Mouse (Mus musculus) small intestine, adult 2 months (tissue): ENCODE results near the gene Zfp691. TPM values are rescaled to one million over a fixed set of nuclear protein-coding genes. Genes with fewer than 3 reads are reported as not detected.

Experiments used
- H3K27ac ChIP-seq: fragments of 200-500 bp; 2 replicates; pipeline ENCODE4 v1.5.1; 2012; ENCODE audit warnings: low read depth, low read length, control low read depth, inconsistent platforms; ENCODE audit not compliant: insufficient read depth
- H3K27me3 ChIP-seq: fragments of 200-500 bp; 2 replicates; pipeline ENCODE4 v1.6.1; 2012; ENCODE audit warnings: mild to moderate bottlenecking, moderate library complexity, low read length, inconsistent platforms; ENCODE audit not compliant: control insufficient read depth, insufficient read depth
- H3K36me3 ChIP-seq: fragments of 200-500 bp; 2 replicates; pipeline ENCODE4 v1.6.1; 2012; ENCODE audit warnings: mild to moderate bottlenecking, low read length, control low read depth, inconsistent platforms; ENCODE audit not compliant: control insufficient read depth, insufficient read depth
- H3K4me1 ChIP-seq: fragments of 200-500 bp; 2 replicates; pipeline ENCODE4 v1.6.1; 2012; ENCODE audit warnings: low read length, inconsistent platforms, mixed read lengths; ENCODE audit not compliant: control insufficient read depth, insufficient read depth, insufficient read length
- H3K4me3 ChIP-seq: fragments of 200-500 bp; 2 replicates; pipeline ENCODE4 v1.5.1; 2012; ENCODE audit warnings: low read depth, mild to moderate bottlenecking, control low read depth, inconsistent platforms, low read length, moderate library complexity
- CTCF ChIP-seq: fragments of 200-500 bp; IDR thresholded peaks from 2 replicates; pipeline ENCODE4 v1.5.1; 2012; ENCODE audit warnings: low read depth, mild to moderate bottlenecking, control low read depth, inconsistent platforms, low read length, moderate library complexity, mixed read lengths; ENCODE audit not compliant: insufficient replicate concordance, insufficient read length; ENCODE audit errors: extremely low read depth
- POLR2A ChIP-seq: fragments of 200-500 bp; IDR thresholded peaks from 2 replicates; pipeline ENCODE4 v1.6.1; 2012; ENCODE audit warnings: low read depth, mild to moderate bottlenecking, control low read depth, inconsistent platforms, low read length, moderate library complexity
- WGBS: fragments of 180-500 bp; shearing (Covaris S2); methylation state at CpG from one replicate; pipeline ENCODE4 v1.1.7; 2018; 5-methylcytosine and 5-hydroxymethylcytosine counted together
- polyA plus RNA-seq: library from polyadenylated mRNA; depleted of rRNA; stranded (reverse); fragments of >200 nt; gene quantifications from 2 replicates; pipeline ENCODE4 v1.2.3, GENCODE M21; 2012

Gene Zfp691
- polyA plus RNA-seq, 1 experiment = 6.2 TPM

GRCm38 (mm10) chr4:119185771-119186170 lies 11.8 kb upstream of the Zfp691 start:
- WGBS = 79% methylated on average over 4 of the region's 4 CpGs

GRCm38 (mm10) chr4:119183525-119183924 lies 9.5 kb upstream of the Zfp691 start:
- no peaks in the 10 kb centered on the region for H3K36me3 ChIP-seq
- no peak overlapping the region for H3K27ac ChIP-seq
- no peak overlapping the region for H3K4me3 ChIP-seq
- WGBS = 48% methylated on average over 1 of the region's 1 CpGs
- no peak for TF ChIP-seq CTCF
- TF ChIP-seq POLR2A = no peak
- H3K27me3 ChIP-seq = no peaks in the 10 kb centered on the region; the same call in 1 of the 2 replicates
- H3K4me1 ChIP-seq = no peaks in the 10 kb centered on the region

More at GRCm38 (mm10) chr4:119185771-119186170, 11.8 kb upstream of the Zfp691 start:
- TF ChIP-seq POLR2A (no peak), CTCF (no peak)
- no peaks in the 10 kb centered on the region for H3K36me3 ChIP-seq
- H3K27me3 ChIP-seq = no peaks in the 10 kb centered on the region; the same call in 1 of the 2 replicates
- H3K27ac ChIP-seq = no peak overlapping the region
- no peak overlapping the region for H3K4me3 ChIP-seq
- no peaks in the 10 kb centered on the region for H3K4me1 ChIP-seq

- H3K36me3 ChIP-seq = no peaks in the 10 kb centered on the region
- no peak for TF ChIP-seq POLR2A
- no peak for TF ChIP-seq CTCF
- peak overlapping the region; percentile 36; the same call in 1 of the 2 replicates for H3K27ac ChIP-seq
- H3K4me3 ChIP-seq = no peak overlapping the region
- H3K27me3 ChIP-seq = no peaks in the 10 kb centered on the region
- H3K4me1 ChIP-seq = no peaks in the 10 kb centered on the region
- WGBS = 68% methylated on average over 9 of the region's 9 CpGs
Observed at GRCm38 (mm10) chr4:119181456-119181855, 7.5 kb upstream of the Zfp691 start.

GRCm38 (mm10) chr4:119180133-119180707 lies 6.2 kb upstream of the Zfp691 start:
- WGBS = 30% methylated on average over 4 of the region's 4 CpGs
- no peak overlapping the region for H3K4me3 ChIP-seq
- TF ChIP-seq CTCF = no peak
- no peak for TF ChIP-seq POLR2A
- no peaks in the 10 kb centered on the region for H3K4me1 ChIP-seq
- no peaks in the 10 kb centered on the region for H3K27me3 ChIP-seq
- no peaks in the 10 kb centered on the region for H3K36me3 ChIP-seq
- no peak overlapping the region for H3K27ac ChIP-seq

- H3K27ac ChIP-seq = no peak overlapping the region
- H3K4me1 ChIP-seq = no peaks in the 10 kb centered on the region
- no peaks in the 10 kb centered on the region for H3K36me3 ChIP-seq
- no peak overlapping the region for H3K4me3 ChIP-seq
- WGBS = 76% methylated on average over 18 of the region's 18 CpGs
- TF ChIP-seq CTCF (no peak), POLR2A (no peak)
- no peaks in the 10 kb centered on the region for H3K27me3 ChIP-seq
Observed at GRCm38 (mm10) chr4:119178331-119178730, 4.3 kb upstream of the Zfp691 start.

GRCm38 (mm10) chr4:119177702-119178101 lies 3.7 kb upstream of the Zfp691 start:
- TF ChIP-seq CTCF (no peak), POLR2A (no peak)
- Histone ChIP-seq H3K4me3 (no peak overlapping the region), H3K36me3 (no peaks in the 10 kb centered on the region), H3K27me3 (no peaks in the 10 kb centered on the region), H3K4me1 (no peaks in the 10 kb centered on the region; the same call in 1 of the 2 replicates), H3K27ac (peak overlapping the region; percentile 17; the same call in 1 of the 2 replicates)
- WGBS = 59% methylated on average over 5 of the region's 5 CpGs

- H3K36me3 ChIP-seq = 0 out of 2 replicates have a peak, but pooled peaks cover 8% of the 10 kb centered on the region
- WGBS = 27% methylated on average over 18 of the region's 18 CpGs
- H3K27ac ChIP-seq = no peak overlapping the region
- TF ChIP-seq CTCF (no peak), POLR2A (no peak)
- H3K27me3 ChIP-seq = no peaks in the 10 kb centered on the region
- peak overlapping the region; percentile 80 for H3K4me3 ChIP-seq
- H3K4me1 ChIP-seq = no peaks in the 10 kb centered on the region; the same call in 1 of the 2 replicates
Observed at GRCm38 (mm10) chr4:119172919-119173650, 910 bp downstream of the Zfp691 start.
